Mouse (Mus musculus) midbrain, postnatal 0 days (tissue): ENCODE data around the gene Cd22. TPM values are rescaled to one million over a fixed set of nuclear protein-coding genes. Genes with fewer than 3 reads are reported as not detected.

Experiments used
- ATAC-seq: fragments of 200-750 bp; cut with Nextera tagmentation; 2 replicates; pipeline ENCODE4 v1.8.0; 2017; ENCODE audit warnings: moderate number of reproducible peaks, mild to moderate bottlenecking, moderate TSS enrichment, moderate library complexity; ENCODE audit not compliant: low FRiP score
- DNase-seq: peaks from one replicate; pipeline ENCODE4 v3.0.0-alpha.2; 2015; ENCODE audit warnings: low spot score
- H3K27ac ChIP-seq: fragments of 300-500 bp; sonication (generic); 2 replicates; pipeline ENCODE4 v1.5.1; 2014; ENCODE audit warnings: low read depth, mild to moderate bottlenecking, low read length, mixed read lengths
- H3K27me3 ChIP-seq: fragments of 300-500 bp; sonication (generic); 2 replicates; pipeline ENCODE4 v1.6.1; 2014; ENCODE audit warnings: low read length, control low read depth, mixed read lengths; ENCODE audit not compliant: insufficient read depth
- H3K36me3 ChIP-seq: fragments of 300-500 bp; sonication (generic); 2 replicates; pipeline ENCODE4 v1.6.1; 2014; ENCODE audit warnings: low read length, control low read depth, mixed read lengths; ENCODE audit not compliant: insufficient read depth
- H3K4me1 ChIP-seq: fragments of 300-500 bp; sonication (generic); 2 replicates; pipeline ENCODE4 v1.6.1; 2014; ENCODE audit warnings: mild to moderate bottlenecking, control low read depth, antibody characterized with exemption, low read length, mixed read lengths; ENCODE audit not compliant: insufficient read depth
- H3K4me2 ChIP-seq: fragments of 300-500 bp; sonication (generic); 2 replicates; pipeline ENCODE4 v1.6.1; 2014; ENCODE audit warnings: low read depth, mild to moderate bottlenecking, low read length, mixed read lengths; ENCODE audit not compliant: poor library complexity, severe bottlenecking
- H3K4me3 ChIP-seq: fragments of 300-500 bp; sonication (generic); 2 replicates; pipeline ENCODE4 v1.5.1; 2014; ENCODE audit warnings: low read depth, mild to moderate bottlenecking, low read length, moderate library complexity
- H3K9ac ChIP-seq: fragments of 300-500 bp; sonication (generic); replicated peaks from 2 replicates; pipeline ENCODE4 v1.6.1; 2014; ENCODE audit warnings: mild to moderate bottlenecking, low read length, moderate library complexity, mixed read lengths; ENCODE audit not compliant: poor library complexity, severe bottlenecking
- H3K9me3 ChIP-seq: fragments of 300-500 bp; sonication (generic); 2 replicates; pipeline ENCODE4 v1.6.1; 2016; ENCODE audit warnings: low read length, control low read depth
- CTCF ChIP-seq: IDR thresholded peaks from 2 replicates; pipeline ENCODE4 v1.5.1; 2016; ENCODE audit warnings: antibody characterized with exemption, mild to moderate bottlenecking
- WGBS: fragments of 180-500 bp; shearing (Covaris S2); extraction: QIAGEN DNeasy Blood & Tissue Kit; methylation state at CpG from one replicate; pipeline ENCODE4 v1.1.7; 2014; 5-methylcytosine and 5-hydroxymethylcytosine counted together
- polyA plus RNA-seq: library from polyadenylated mRNA; unstranded; fragments of >200 nt; fragmentation: Nextera tagmentation; extraction: Ambion mirVana; gene quantifications from 2 replicates; pipeline ENCODE4 v1.2.1, GENCODE M21; 2015
- total RNA-seq: library from RNA; depleted of rRNA; stranded (reverse); fragments of >200 nt; gene quantifications from 2 replicates; pipeline ENCODE4 v1.2.3, GENCODE M21; 2014

The Cd22 gene
- total and polyA plus RNA-seq, 2 experiments from 2014 or later: 0.16 to 0.71 TPM

DNA sequence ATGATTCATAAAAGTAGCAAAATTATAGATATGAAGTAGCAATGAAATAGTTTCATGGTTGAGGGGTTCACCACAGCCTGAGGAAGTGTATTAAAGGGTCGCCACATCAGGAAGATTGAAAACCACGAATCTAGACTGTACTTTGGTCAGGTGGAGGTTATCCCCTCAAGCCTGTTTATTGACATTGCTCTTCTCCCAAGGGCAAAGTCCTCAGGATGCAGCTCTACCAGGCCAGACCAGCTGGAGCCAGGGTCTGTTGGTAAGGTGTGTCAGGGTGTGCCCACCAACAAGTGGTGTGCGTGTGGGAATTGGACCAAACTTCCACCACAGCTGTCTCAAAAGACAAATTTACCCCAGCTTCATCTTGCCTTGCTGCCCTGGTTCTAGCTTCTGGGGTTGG, 15.1 kb upstream of the Cd22 start:
- Histone ChIP-seq H3K4me2 (no peak overlapping the region), H3K9ac (no peak overlapping the region), H3K36me3 (no peaks in the 10 kb centered on the region), H3K27me3 (no peaks in the 10 kb centered on the region), H3K4me1 (no peaks in the 10 kb centered on the region), H3K27ac (no peak overlapping the region), H3K4me3 (no peak overlapping the region), H3K9me3 (no peaks in the 10 kb centered on the region)
- DNase-seq: no peak
- no peak for ATAC-seq
- WGBS: 94% methylated on average over 3 of the region's 3 CpGs
- TF ChIP-seq CTCF: no peak

DNA sequence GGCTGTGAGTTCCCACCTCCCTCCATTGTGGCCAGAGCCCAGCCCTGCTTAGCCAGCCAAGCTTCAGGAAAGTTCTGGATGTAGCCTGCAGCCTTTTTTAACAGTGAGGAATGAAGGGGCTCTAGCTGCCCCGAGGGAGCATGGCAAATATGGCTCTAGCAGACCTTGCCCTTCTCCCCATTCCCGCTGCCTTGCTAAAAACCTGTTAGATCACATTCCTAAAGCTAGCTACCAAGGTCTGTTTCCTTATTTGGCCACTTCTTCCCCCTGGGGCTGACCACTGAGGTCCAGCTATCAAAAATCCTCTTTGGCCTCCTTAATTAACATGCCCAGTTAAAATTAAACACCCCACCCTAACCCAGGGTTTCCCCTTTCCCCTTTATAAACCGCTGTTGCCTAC, 12.4 kb upstream of the Cd22 start:
- Histone ChIP-seq H3K9me3 (no peaks in the 10 kb centered on the region), H3K4me2 (no peak overlapping the region), H3K9ac (no peak overlapping the region), H3K4me1 (no peaks in the 10 kb centered on the region), H3K4me3 (no peak overlapping the region), H3K36me3 (no peaks in the 10 kb centered on the region), H3K27me3 (no peaks in the 10 kb centered on the region), H3K27ac (no peak overlapping the region)
- 73% methylated on average over 3 of the region's 3 CpGs for WGBS
- ATAC-seq: no peak
- no peak for TF ChIP-seq CTCF
- no peak for DNase-seq

DNA sequence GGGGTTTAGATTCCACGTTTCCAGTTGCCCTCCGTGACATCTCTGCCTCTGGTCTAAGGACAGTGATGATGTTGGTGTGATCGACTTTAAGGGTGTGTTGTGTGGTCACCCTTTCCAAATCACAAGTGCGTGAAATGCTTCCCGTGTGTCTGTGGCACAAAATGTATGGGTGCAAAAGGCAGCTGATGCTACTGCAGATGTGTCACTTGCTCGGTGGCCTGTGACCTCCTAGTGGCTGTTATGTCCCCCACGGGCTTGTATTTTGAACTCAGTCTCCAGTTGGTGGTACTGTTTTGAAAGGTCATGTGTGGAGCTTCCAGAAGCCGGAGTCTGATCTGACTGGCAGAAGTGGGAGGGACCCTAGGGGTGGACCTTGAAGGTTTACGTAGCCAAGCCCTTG, 11.6 kb upstream of the Cd22 start:
- H3K4me3 ChIP-seq: no peak overlapping the region
- no peaks in the 10 kb centered on the region for H3K9me3 ChIP-seq
- H3K36me3 ChIP-seq: no peaks in the 10 kb centered on the region
- no peaks in the 10 kb centered on the region for H3K4me1 ChIP-seq
- no peaks in the 10 kb centered on the region for H3K27me3 ChIP-seq
- DNase-seq (no peak), ATAC-seq (no peak)
- WGBS: 89% methylated on average over 9 of the region's 9 CpGs
- H3K9ac ChIP-seq: no peak overlapping the region
- H3K27ac ChIP-seq: no peak overlapping the region
- H3K4me2 ChIP-seq: no peak overlapping the region
- no peak for TF ChIP-seq CTCF

DNA sequence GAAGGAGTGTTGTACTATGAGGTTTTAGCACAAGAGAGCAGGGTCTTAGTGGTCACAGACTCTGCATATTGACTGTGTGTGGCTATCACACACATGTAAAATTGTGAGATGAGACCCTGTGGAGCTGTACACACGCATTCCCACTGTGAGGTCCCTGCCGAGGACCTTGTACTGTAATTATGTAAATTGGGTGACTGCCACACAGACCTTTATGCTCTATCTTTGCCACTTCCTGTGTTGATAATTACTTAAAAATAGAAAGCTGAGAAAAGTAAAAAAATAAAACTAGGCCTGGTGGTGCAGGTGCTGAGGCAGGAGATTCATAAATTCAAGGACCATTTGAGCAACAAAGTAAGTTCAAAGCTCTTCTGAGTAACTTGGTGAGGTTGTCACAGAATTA, 10.5 kb upstream of the Cd22 start:
- H3K9me3 ChIP-seq: no peaks in the 10 kb centered on the region
- no peak overlapping the region for H3K4me3 ChIP-seq
- H3K27ac ChIP-seq: no peak overlapping the region
- DNase-seq (no peak), ATAC-seq (no peak)
- no peaks in the 10 kb centered on the region for H3K4me1 ChIP-seq
- H3K9ac ChIP-seq: no peak overlapping the region
- WGBS: 74% methylated on average over 2 of the region's 2 CpGs
- H3K36me3 ChIP-seq: no peaks in the 10 kb centered on the region
- no peaks in the 10 kb centered on the region for H3K27me3 ChIP-seq
- H3K4me2 ChIP-seq: no peak overlapping the region
- no peak for TF ChIP-seq CTCF

DNA sequence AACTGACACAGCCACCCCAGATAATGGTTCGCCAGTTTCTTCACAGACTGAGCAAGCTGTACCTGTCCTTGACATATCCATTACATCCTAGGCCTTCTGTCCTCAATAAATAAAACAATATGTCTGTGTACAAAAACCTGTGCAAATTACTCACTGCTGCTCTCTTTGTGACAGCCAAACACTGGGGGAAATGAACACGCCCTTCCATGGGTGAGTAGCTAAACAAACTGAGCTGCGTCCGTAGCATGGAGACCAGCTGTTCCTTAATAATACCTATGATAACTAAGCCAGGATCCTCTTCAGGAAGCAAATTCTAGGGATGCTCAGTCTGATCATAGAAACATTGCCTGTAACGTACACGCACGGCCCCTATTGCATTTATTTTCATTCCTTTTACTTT, 8.6 kb upstream of the Cd22 start:
- WGBS: 80% methylated on average over 7 of the region's 7 CpGs
- Histone ChIP-seq H3K27ac (no peak overlapping the region), H3K9me3 (no peaks in the 10 kb centered on the region), H3K36me3 (no peaks in the 10 kb centered on the region), H3K4me1 (no peaks in the 10 kb centered on the region), H3K9ac (no peak overlapping the region), H3K27me3 (no peaks in the 10 kb centered on the region), H3K4me2 (no peak overlapping the region), H3K4me3 (no peak overlapping the region)
- DNase-seq: no peak
- TF ChIP-seq CTCF: no peak
- no peak for ATAC-seq

DNA sequence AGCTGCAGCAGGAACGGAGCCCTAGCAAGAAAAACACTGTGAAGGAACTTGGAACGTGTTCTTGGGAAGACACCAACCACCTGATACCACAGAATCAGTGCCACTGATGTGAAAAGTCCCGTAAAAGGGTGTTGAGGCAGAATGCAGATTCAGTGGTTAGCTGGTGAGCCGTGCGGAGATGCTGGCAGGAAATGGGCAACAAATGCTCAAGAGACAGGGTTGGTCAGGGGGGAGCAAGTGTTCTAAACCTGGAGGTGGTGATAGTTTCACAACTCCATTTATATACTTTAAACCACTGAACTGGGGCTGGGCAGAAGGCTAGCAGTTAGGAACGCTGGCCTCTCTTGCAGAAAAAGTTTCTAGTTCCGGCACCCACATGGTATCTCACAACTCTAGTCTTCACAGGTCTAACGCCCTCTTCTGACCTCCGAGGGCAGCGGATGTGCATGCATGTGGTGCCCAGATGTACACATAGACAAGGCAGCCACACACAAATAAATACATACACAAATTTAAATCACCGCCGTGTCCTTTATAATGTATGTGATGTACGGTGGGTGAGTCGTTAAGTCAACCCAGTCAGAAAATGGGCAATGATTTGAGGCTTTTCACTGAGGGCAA, 7.5 kb upstream of the Cd22 start:
- DNase-seq (no peak), ATAC-seq (no peak)
- no peaks in the 10 kb centered on the region for H3K4me1 ChIP-seq
- no peak for TF ChIP-seq CTCF
- H3K36me3 ChIP-seq: no peaks in the 10 kb centered on the region
- WGBS: 87% methylated on average over 14 of the region's 14 CpGs
- H3K4me3 ChIP-seq: no peak overlapping the region
- no peak overlapping the region for H3K4me2 ChIP-seq
- no peak overlapping the region for H3K27ac ChIP-seq
- H3K9me3 ChIP-seq: no peaks in the 10 kb centered on the region
- no peaks in the 10 kb centered on the region for H3K27me3 ChIP-seq
- no peak overlapping the region for H3K9ac ChIP-seq
